Mouse (Mus musculus) liver, embryonic 11.5 days (tissue): Measurements from ENCODE around the gene Plin1. TPM values are rescaled to one million over a fixed set of nuclear protein-coding genes. Genes with fewer than 3 reads are reported as not detected.

Experiments used
- ATAC-seq: fragments of 200-750 bp; cut with Nextera tagmentation; replicated peaks from 2 replicates; pipeline ENCODE4 v1.8.0; 2017; ENCODE audit warnings: moderate number of reproducible peaks, mild to moderate bottlenecking, moderate TSS enrichment, moderate library complexity; ENCODE audit not compliant: low FRiP score
- DNase-seq: peaks from one replicate; pipeline ENCODE4 v3.0.0-alpha.2; 2017; ENCODE audit warnings: low spot score
- H3K27ac ChIP-seq: fragments of 300-500 bp; sonication (generic); 2 replicates; pipeline ENCODE4 v1.5.1; 2014; ENCODE audit warnings: mild to moderate bottlenecking, low read depth, low read length, control low read depth
- H3K27me3 ChIP-seq: fragments of 300-500 bp; sonication (generic); replicated peaks from 2 replicates; pipeline ENCODE4 v1.6.1; 2014; ENCODE audit warnings: low read length, mixed read lengths; ENCODE audit not compliant: control insufficient read depth, insufficient read depth
- H3K36me3 ChIP-seq: fragments of 300-500 bp; sonication (generic); 2 replicates; pipeline ENCODE4 v1.6.1; 2014; ENCODE audit warnings: mild to moderate bottlenecking, low read length, moderate library complexity, mixed read lengths; ENCODE audit not compliant: control insufficient read depth, insufficient read depth
- H3K4me1 ChIP-seq: fragments of 300-500 bp; sonication (generic); replicated peaks from 2 replicates; pipeline ENCODE4 v1.6.1; 2014; ENCODE audit warnings: low read length, mixed read lengths; ENCODE audit not compliant: control insufficient read depth, insufficient read depth
- H3K4me2 ChIP-seq: fragments of 300-500 bp; sonication (generic); 2 replicates; pipeline ENCODE4 v1.6.1; 2014; ENCODE audit warnings: mild to moderate bottlenecking, control low read depth, moderate library complexity
- H3K4me3 ChIP-seq: fragments of 300-500 bp; sonication (generic); 2 replicates; pipeline ENCODE4 v1.5.1; 2014; ENCODE audit warnings: low read depth, low read length, control low read depth
- H3K9ac ChIP-seq: fragments of 300-500 bp; sonication (generic); 2 replicates; pipeline ENCODE4 v1.6.1; 2014; ENCODE audit warnings: low read depth, low read length, control low read depth
- H3K9me3 ChIP-seq: fragments of 300-500 bp; sonication (generic); 2 replicates; pipeline ENCODE4 v1.6.1; 2016; ENCODE audit warnings: low read length, inconsistent platforms, mixed read lengths; ENCODE audit not compliant: control insufficient read depth
- WGBS: fragments of 180-500 bp; shearing (Covaris S2); extraction: QIAGEN DNeasy Blood & Tissue Kit; methylation state at CpG from one replicate; pipeline ENCODE4 v1.1.7; 2014; 5-methylcytosine and 5-hydroxymethylcytosine counted together
- polyA plus RNA-seq: library from polyadenylated mRNA; unstranded; fragments of >200 nt; fragmentation: Nextera tagmentation; extraction: Ambion mirVana; gene quantifications from 2 replicates; pipeline ENCODE4 v1.2.1, GENCODE M21; 2014

Plin1 gene
- polyA plus RNA-seq, 1 experiment from 2014 or later, result not detected

DNA sequence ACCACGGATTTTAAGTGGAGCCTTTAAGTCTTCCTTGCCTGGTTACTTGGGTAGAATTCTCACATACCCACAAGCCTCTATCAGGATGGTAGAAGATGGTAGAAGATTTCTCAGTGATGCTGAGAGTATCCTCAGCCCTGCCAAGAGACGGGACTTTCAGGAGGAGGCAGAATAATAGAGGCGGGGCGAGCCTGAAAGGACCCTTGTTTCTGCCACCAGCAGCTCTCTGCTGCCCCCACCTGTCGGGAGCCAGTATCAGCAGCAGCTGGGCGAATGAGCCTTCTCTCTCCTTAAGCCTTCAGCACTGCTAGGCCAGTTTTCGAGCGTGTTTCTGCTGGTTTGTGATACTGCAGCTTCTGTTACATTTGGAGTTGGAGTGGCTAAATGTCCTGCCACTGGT, 3.5 kb downstream of the Plin1 start:
- Histone ChIP-seq H3K27me3 (peaks cover 7% of the 10 kb centered on the region), H3K36me3 (no peaks in the 10 kb centered on the region), H3K27ac (no peak overlapping the region), H3K4me2 (no peak overlapping the region), H3K9me3 (no peaks in the 10 kb centered on the region), H3K4me3 (no peak overlapping the region), H3K9ac (no peak overlapping the region), H3K4me1 (no peaks in the 10 kb centered on the region)
- 8% methylated on average over 8 of the region's 8 CpGs for WGBS
- DNase-seq (peak; percentile 67), ATAC-seq (no peak)

DNA sequence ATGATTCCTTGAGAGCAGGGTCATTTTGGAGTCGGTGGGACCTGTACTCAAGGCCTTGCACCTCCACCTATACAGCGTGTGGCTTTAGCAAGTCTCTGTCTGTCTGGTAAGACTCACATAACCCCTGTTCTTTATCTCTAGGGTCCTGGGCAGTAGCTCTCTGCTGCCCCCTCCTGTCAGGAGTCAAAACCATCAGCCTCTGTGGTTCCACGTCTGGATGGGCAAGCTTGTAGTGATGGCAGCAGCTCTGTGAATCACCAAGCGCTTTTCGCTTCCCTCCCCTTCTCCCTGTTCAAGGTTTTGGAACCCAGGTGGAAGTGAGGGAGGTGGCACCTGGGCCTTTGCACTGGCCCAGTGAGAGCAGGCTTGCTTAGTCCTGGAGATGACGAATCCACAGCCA, 4.5 kb downstream of the Plin1 start:
- Histone ChIP-seq H3K9ac (no peak overlapping the region), H3K4me3 (no peak overlapping the region), H3K9me3 (no peaks in the 10 kb centered on the region), H3K27me3 (peaks cover 13% of the 10 kb centered on the region), H3K27ac (no peak overlapping the region), H3K4me2 (no peak overlapping the region), H3K36me3 (no peaks in the 10 kb centered on the region), H3K4me1 (no peaks in the 10 kb centered on the region)
- ATAC-seq (no peak; the same call in 1 of the 2 replicates), DNase-seq (peak; percentile 64)
- WGBS, result 29% methylated on average over 6 of the region's 6 CpGs

DNA sequence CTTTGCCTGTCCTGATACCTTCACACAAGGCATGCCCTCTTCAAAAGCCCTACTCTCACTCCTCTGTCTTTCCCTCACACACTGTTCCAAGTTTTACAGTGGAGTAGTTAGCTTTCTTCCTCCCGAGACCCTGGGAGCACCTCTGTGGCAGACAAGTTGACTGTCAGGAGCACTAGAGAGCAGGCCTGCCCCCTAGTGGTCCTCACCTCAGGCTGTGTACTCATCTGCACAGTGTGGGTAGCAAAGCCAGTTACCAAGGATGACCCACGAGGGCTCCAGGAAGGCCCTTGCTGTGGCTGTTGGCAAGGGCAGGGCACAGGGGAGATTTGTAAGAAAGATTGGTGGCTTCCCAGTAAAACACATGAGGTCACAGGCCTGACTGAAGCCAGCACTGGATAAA, 5.6 kb downstream of the Plin1 start:
- no peak overlapping the region for H3K27ac ChIP-seq
- H3K4me3 ChIP-seq, result no peak overlapping the region
- peaks cover 22% of the 10 kb centered on the region for H3K27me3 ChIP-seq
- no peak for DNase-seq
- WGBS, result 21% methylated on average over 2 of the region's 2 CpGs
- no peak overlapping the region for H3K9ac ChIP-seq
- H3K4me2 ChIP-seq, result no peak overlapping the region
- ATAC-seq, result peak; percentile 62; the same call in 1 of the 2 replicates
- H3K4me1 ChIP-seq, result no peaks in the 10 kb centered on the region
- H3K36me3 ChIP-seq, result no peaks in the 10 kb centered on the region
- no peaks in the 10 kb centered on the region for H3K9me3 ChIP-seq

DNA sequence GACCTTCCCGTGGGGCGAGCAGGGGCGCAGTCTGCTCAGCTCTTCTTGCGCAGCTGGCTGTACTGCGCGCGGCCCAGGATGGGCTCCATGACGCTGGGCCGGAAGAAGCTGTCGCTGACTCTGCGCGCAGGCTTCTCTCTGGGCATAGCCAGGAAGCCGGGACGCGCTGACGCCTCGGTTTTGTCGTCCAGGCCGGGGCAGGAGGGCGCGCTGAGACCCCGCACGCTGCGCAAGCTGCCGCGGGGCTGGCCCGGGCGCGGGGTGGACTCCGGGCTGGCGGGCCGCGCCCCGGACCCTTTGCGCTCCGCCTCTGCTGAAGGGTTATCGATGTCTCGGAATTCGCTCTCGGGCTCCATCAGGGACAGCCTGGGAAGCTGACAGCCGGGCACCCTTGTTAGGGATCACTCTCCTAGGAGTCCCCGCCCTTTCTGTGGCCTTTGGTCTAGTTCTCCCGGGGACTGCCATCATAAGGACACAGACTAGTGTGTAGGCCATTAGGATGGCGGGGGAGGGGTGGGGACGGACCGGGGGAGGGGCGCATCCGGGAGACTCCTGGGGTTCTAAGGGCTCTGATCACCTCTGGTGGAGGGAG, 11.2 kb downstream of the Plin1 start:
- Histone ChIP-seq H3K4me2 (peak overlapping the region; percentile 74), H3K4me3 (peak overlapping the region; percentile 50), H3K36me3 (no peaks in the 10 kb centered on the region), H3K27ac (no peak overlapping the region), H3K9me3 (no peaks in the 10 kb centered on the region), H3K9ac (peak overlapping the region; percentile 52), H3K4me1 (no peaks in the 10 kb centered on the region), H3K27me3 (peaks cover 37% of the 10 kb centered on the region)
- peak; percentile 57 for ATAC-seq
- WGBS, result under 1% methylated on average over 48 of the region's 48 CpGs
- DNase-seq, result peak; percentile 62

DNA sequence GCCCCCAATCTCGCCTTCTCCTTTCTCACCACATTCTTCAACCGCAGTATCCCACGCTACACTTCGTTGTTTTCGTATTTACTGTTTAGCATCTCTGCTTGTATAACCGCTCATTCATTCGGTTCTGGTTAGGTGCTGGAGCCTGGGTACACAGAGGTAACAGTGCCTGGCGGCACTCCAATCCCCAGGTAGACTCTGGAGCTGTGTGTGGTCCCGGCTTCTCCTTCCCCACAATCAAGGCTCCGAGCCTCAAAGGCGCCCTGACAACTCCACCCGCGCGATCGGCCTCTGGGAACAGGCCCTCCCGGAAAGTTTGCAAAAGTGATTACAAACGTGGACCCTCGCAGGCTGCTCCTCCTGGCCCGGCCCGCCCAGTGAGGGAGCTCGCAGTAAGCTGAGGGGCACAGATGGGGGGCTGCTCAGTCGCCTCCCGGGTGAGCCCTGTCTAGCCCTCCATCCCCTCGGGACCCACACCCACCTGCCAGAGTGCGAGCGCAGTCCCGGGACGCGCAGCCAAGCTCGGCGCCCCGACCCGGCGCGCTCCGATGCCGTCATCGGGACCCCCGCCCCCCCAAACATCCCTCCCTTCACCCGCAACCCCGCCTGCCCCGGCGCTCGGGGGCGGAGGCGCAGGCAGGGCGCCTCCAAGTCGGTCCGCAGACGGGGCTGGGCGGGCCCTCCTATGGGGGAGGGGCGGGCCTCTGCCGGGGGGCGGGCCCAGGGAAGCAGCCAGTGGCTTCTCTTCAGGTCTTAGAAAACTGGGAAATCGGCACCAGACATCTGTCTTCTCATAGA, 17.3 kb downstream of the Plin1 start, which contains the start of gene Kif7:
Gene Kif7, minus strand, starts transcription at position 534 of the 795 bp plus-strand sequence.
- 1% methylated on average over 53 of the region's 55 CpGs for WGBS
- H3K27ac ChIP-seq, result no peak within 1 kb of the TSS
- H3K36me3 ChIP-seq, result no peaks in the 10 kb centered on the region
- DNase-seq, result peak; percentile 85
- peak within 1 kb of the TSS; percentile 65 for H3K9ac ChIP-seq
- no peaks in the 10 kb centered on the region for H3K9me3 ChIP-seq
- peaks cover 19% of the 10 kb centered on the region for H3K27me3 ChIP-seq
- H3K4me3 ChIP-seq, result peak within 1 kb of the TSS; percentile 69
- H3K4me1 ChIP-seq, result peaks cover 4% of the 10 kb centered on the region; the same call in 1 of the 2 replicates
- peak; percentile 96 for ATAC-seq
- peak within 1 kb of the TSS; percentile 93 for H3K4me2 ChIP-seq

DNA sequence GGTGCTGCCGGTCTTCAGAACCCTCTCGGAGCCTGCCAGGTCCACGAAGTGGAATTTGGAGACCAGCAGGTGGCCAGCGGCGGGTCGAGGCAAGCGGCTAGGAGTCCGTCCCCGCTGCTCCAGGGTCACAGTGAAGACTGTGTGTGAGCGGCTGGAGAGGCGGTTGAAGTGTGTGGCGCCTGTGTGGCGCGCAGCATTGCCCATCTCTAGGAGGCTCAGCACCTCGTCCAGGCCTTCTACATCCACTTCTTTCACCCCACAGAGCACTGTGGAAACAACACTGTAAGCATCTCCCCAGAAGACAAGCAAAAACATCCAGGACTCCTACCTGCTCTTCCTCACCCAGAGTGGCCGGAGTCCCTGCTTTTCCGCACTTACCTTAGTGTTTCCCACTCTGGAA, 21.9 kb downstream of the Plin1 start:
- WGBS, result 51% methylated on average over 17 of the region's 17 CpGs
- no peaks in the 10 kb centered on the region for H3K9me3 ChIP-seq
- H3K4me3 ChIP-seq, result no peak overlapping the region
- peaks cover 29% of the 10 kb centered on the region for H3K27me3 ChIP-seq
- H3K36me3 ChIP-seq, result no peaks in the 10 kb centered on the region
- H3K27ac ChIP-seq, result no peak overlapping the region
- ATAC-seq (no peak), DNase-seq (no peak)
- no peak overlapping the region for H3K9ac ChIP-seq
- H3K4me1 ChIP-seq, result peaks cover 4% of the 10 kb centered on the region; the same call in 1 of the 2 replicates
- peak overlapping the region; percentile 74; the same call in 1 of the 2 replicates for H3K4me2 ChIP-seq

DNA sequence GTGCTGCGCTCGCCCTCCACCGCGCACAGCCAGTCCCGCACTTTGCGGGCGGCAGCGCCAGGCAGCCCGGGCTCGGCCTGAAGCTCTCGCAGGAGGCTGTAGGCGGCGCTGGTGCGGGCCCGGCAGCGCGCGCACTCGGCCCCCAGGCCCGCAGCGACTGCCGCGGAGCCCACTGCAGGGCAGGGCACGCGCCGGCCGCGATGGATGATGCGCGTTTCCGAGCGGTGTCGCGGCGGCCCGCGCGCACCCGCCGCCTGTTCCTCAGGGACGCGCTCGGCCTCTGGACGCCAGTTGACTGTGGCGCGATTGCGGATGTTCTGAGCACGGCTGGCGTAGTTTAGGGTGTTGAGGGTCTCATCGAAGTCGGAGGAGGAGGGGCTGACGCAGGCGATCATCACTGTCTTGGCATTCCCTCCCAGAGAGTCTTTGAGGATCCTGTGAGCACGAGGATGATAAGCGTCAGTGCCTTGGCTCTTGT, 22.5 kb downstream of the Plin1 start:
- Histone ChIP-seq H3K36me3 (no peaks in the 10 kb centered on the region), H3K27ac (no peak overlapping the region), H3K9me3 (no peaks in the 10 kb centered on the region), H3K4me2 (peak overlapping the region; percentile 74), H3K9ac (peak overlapping the region; percentile 31; the same call in 1 of the 2 replicates), H3K27me3 (peaks cover 29% of the 10 kb centered on the region), H3K4me3 (peak overlapping the region; percentile 46), H3K4me1 (peaks cover 4% of the 10 kb centered on the region; the same call in 1 of the 2 replicates)
- 4% methylated on average over 55 of the region's 55 CpGs for WGBS
- peak; percentile 55 for DNase-seq
- ATAC-seq, result peak; percentile 49; the same call in 1 of the 2 replicates

DNA sequence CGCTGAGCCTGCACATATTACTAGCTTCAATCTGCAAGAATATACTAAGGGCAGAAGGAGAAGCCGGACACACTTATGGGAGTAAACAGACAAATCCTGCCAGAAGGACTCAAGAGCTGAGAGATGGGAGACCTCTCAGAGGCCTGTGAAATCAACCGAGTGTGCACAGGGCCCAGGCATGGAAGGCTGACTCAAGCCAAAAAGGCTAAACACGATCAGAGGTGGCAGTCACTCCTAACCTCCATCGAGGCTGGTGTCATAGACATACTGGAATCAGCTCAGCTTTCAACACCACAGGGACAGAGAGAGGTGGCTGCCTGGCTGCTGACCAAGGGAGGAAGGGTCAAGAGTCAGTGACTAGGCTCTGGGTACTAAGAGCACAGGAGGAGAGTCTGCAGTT, 27.5 kb downstream of the Plin1 start:
- 79% methylated on average over 5 of the region's 5 CpGs for WGBS
- Histone ChIP-seq H3K36me3 (peaks cover 4% of the 10 kb centered on the region; the same call in 1 of the 2 replicates), H3K27me3 (peaks cover 13% of the 10 kb centered on the region), H3K27ac (no peak overlapping the region), H3K4me2 (no peak overlapping the region), H3K9me3 (no peaks in the 10 kb centered on the region), H3K4me1 (no peaks in the 10 kb centered on the region), H3K4me3 (no peak overlapping the region), H3K9ac (no peak overlapping the region)
- no peak for ATAC-seq
- no peak for DNase-seq
